Mouse (Mus musculus): ENCODE measurements at regions not wholly inside any gene's neighbourhood (a gene's known extent, or its start where the extent isn't known, plus 50 kb on each side); places are given as distances from the start of the nearest gene placed in this dataset.

- Histone ChIP-seq H3K9me3 (replicated peaks; ENCODE audit: low read length) (peaks cover 89% of the 10 kb centered on the region), H3K79me2 (replicated peaks; ENCODE audit: control insufficient read depth, extremely low read depth, insufficient read depth, poor library complexity, severe bottlenecking) (no peaks in the 10 kb centered on the region), H3K27ac (ENCODE audit: insufficient read depth, low read depth) (no peak overlapping the region), H3K4me2 (ENCODE audit: insufficient read depth, low read depth, poor library complexity, severe bottlenecking) (no peak overlapping the region), H3K4me3 (replicated peaks in 1 of 3; ENCODE audit: low read depth in 2 of 3, low read length in 2 of 3, poor library complexity in 1 of 3) (no peak overlapping the region), H3K27me3 (replicated peaks) (no peaks in the 10 kb centered on the region), H3K4me1 (ENCODE audit: control insufficient read depth in 1 of 2, insufficient read depth in 2 of 2) (no peaks in the 10 kb centered on the region), H3K9ac (ENCODE audit: insufficient read depth, low read depth) (no peak overlapping the region), H3K36me3 (replicated peaks in 1 of 2; ENCODE audit: control insufficient read depth in 1 of 2, insufficient read depth in 1 of 2, low read length in 1 of 2) (no peaks in the 10 kb centered on the region)
- no peak for DNase-seq (ENCODE audit: extremely low read depth)
- dilution Hi-C loops (cut with MboI; ENCODE audit: extremely low pct_ligation_motif_present, extremely low pct_unique_long_range_greater_than_20kb, low sequenced_read_pairs) (no loop called here), in situ Hi-C loops (cut with MboI; ENCODE audit: low pct_ligation_motif_present, low pct_unique_long_range_greater_than_20kb, low sequenced_read_pairs) (no loop called here)
- TF ChIP-seq RCOR1 (conservative IDR thresholded peaks at IDR 0.05; ENCODE audit: low read depth, low read length) (no peak), USF2 (conservative IDR thresholded peaks at IDR 0.05; ENCODE audit: low read depth, low read length) (no peak), JUN (IDR thresholded peaks at IDR 0.05; ENCODE audit: insufficient read depth, low read depth, low read length) (no peak), KAT2A (IDR thresholded peaks at IDR 0.05; ENCODE audit: insufficient replicate concordance, low read length) (no peak), MAX (IDR thresholded peaks at IDR 0.05; ENCODE audit: low read length) (no peak), TCF12 (IDR thresholded peaks at IDR 0.05; ENCODE audit: low read depth, low read length) (no peak), MAZ (IDR thresholded peaks at IDR 0.05; ENCODE audit: low read depth, low read length) (no peak), NRF1 (IDR thresholded peaks at IDR 0.05; ENCODE audit: low read depth, low read length) (no peak), E2F4 (IDR thresholded peaks at IDR 0.05; ENCODE audit: insufficient replicate concordance, low read depth, low read length) (no peak), ZNF384 (IDR thresholded peaks at IDR 0.05; ENCODE audit: low read depth, low read length) (no peak), SIN3A (IDR thresholded peaks at IDR 0.05; ENCODE audit: low read length) (no peak), EP300 (IDR thresholded peaks at IDR 0.05; ENCODE audit: low read length) (no peak), TBP (conservative IDR thresholded peaks at IDR 0.05; ENCODE audit: low read depth, low read length) (no peak), ETS1 (conservative IDR thresholded peaks at IDR 0.05; ENCODE audit: low read depth, low read length) (no peak)
Observed at GRCm38 (mm10) chr12:109711392-109711791, 111.3 kb upstream of the Rtl1 start.

- Histone ChIP-seq H3K4me1 (ENCODE audit: control insufficient read depth in 1 of 2, insufficient read depth in 2 of 2) (no peaks in the 10 kb centered on the region), H3K27me3 (replicated peaks) (no peaks in the 10 kb centered on the region), H3K4me2 (ENCODE audit: insufficient read depth, low read depth, poor library complexity, severe bottlenecking) (no peak overlapping the region), H3K36me3 (replicated peaks in 1 of 2; ENCODE audit: control insufficient read depth in 1 of 2, insufficient read depth in 1 of 2, low read length in 1 of 2) (no peaks in the 10 kb centered on the region), H3K9me3 (replicated peaks; ENCODE audit: low read length) (peaks cover 89% of the 10 kb centered on the region), H3K9ac (ENCODE audit: insufficient read depth, low read depth) (no peak overlapping the region), H3K4me3 (replicated peaks in 1 of 3; ENCODE audit: low read depth in 2 of 3, low read length in 2 of 3, poor library complexity in 1 of 3) (no peak overlapping the region), H3K79me2 (replicated peaks; ENCODE audit: control insufficient read depth, extremely low read depth, insufficient read depth, poor library complexity, severe bottlenecking) (no peaks in the 10 kb centered on the region), H3K27ac (ENCODE audit: insufficient read depth, low read depth) (no peak overlapping the region)
- dilution Hi-C loops (cut with MboI; ENCODE audit: extremely low pct_ligation_motif_present, extremely low pct_unique_long_range_greater_than_20kb, low sequenced_read_pairs), result no loop called here
- TF ChIP-seq MXI1 (IDR thresholded peaks at IDR 0.05; ENCODE audit: low read depth, low read length), result no peak
- no peak for TF ChIP-seq RCOR1 (conservative IDR thresholded peaks at IDR 0.05; ENCODE audit: low read depth, low read length)
- TF ChIP-seq CHD2 (IDR thresholded peaks at IDR 0.05; ENCODE audit: low read length), result no peak
- TF ChIP-seq SMC3 (IDR thresholded peaks at IDR 0.05; ENCODE audit: low read depth, low read length), result no peak
- no peak for TF ChIP-seq UBTF (IDR thresholded peaks at IDR 0.05; ENCODE audit: low read depth, low read length)
- no peak for TF ChIP-seq IRF4 (IDR thresholded peaks at IDR 0.05; ENCODE audit: low read depth, low read length)
- TF ChIP-seq MAZ (IDR thresholded peaks at IDR 0.05; ENCODE audit: low read depth, low read length), result no peak
- TF ChIP-seq ZKSCAN1 (IDR thresholded peaks at IDR 0.05; ENCODE audit: borderline replicate concordance, low read depth, low read length), result no peak
- TF ChIP-seq MAFK (IDR thresholded peaks at IDR 0.05; ENCODE audit: insufficient replicate concordance, low read length), result no peak
- DNase-seq (ENCODE audit: extremely low read depth), result no peak
- in situ Hi-C loops (cut with MboI; ENCODE audit: low pct_ligation_motif_present, low pct_unique_long_range_greater_than_20kb, low sequenced_read_pairs), result no loop called here
Observed at GRCm38 (mm10) chr12:109711946-109712345, 111.8 kb upstream of the Rtl1 start.

Measured in CH12.LX (cell line).